Mouse (Mus musculus) embryonic fibroblast, embryonic 13.5 days (primary cell): Measurements from ENCODE around the gene Adtrp.

Experiments
- CTCF ChIP-seq: IDR thresholded peaks from 2 replicates; pipeline ENCODE4 v1.5.1; 2011; ENCODE audit warnings: mild to moderate bottlenecking, control low read depth, low read length, moderate library complexity, borderline replicate concordance; ENCODE audit not compliant: insufficient read depth
- POLR2A ChIP-seq: IDR thresholded peaks from 2 replicates; pipeline ENCODE4 v1.6.1; 2011; ENCODE audit warnings: low read depth, mild to moderate bottlenecking, control low read depth, low read length, moderate library complexity

- TF ChIP-seq CTCF (no peak), POLR2A (no peak)
These were observed 33.7 kb upstream of the Adtrp start for GRCm38 (mm10) chr13:41881201-41881600.
